Mouse (Mus musculus) heart, embryonic 11.5 days (tissue): Measurements from ENCODE around the gene Zfp385a. TPM values are rescaled to one million over a fixed set of nuclear protein-coding genes. Genes with fewer than 3 reads are reported as not detected.
A peak's percentile ranks its signal among the peaks of the same experiment; 100 is the strongest.

Experiments
- ATAC-seq: fragments of 200-750 bp; cut with Nextera tagmentation; replicated peaks from 2 replicates; pipeline ENCODE4 v1.8.0; 2017; ENCODE audit warnings: moderate library complexity; ENCODE audit not compliant: insufficient number of reproducible peaks, low FRiP score, low TSS enrichment
- H3K27ac ChIP-seq: fragments of 300-500 bp; sonication (generic); 2 replicates; pipeline ENCODE4 v1.5.1; 2014; ENCODE audit warnings: mild to moderate bottlenecking, low read depth, low read length
- H3K27me3 ChIP-seq: fragments of 300-500 bp; sonication (generic); 2 replicates; pipeline ENCODE4 v1.6.1; 2014; ENCODE audit warnings: mild to moderate bottlenecking, low read length, mixed read lengths; ENCODE audit not compliant: control insufficient read depth, insufficient read depth
- H3K36me3 ChIP-seq: fragments of 300-500 bp; sonication (generic); 2 replicates; pipeline ENCODE4 v1.6.1; 2014; ENCODE audit warnings: mild to moderate bottlenecking, low read length, moderate library complexity, mixed read lengths; ENCODE audit not compliant: control insufficient read depth, insufficient read depth
- H3K4me1 ChIP-seq: fragments of 300-500 bp; sonication (generic); 2 replicates; pipeline ENCODE4 v1.6.1; 2014; ENCODE audit warnings: low read length; ENCODE audit not compliant: control insufficient read depth, insufficient read depth
- H3K4me2 ChIP-seq: fragments of 300-500 bp; sonication (generic); 2 replicates; pipeline ENCODE4 v1.6.1; 2014; ENCODE audit warnings: mild to moderate bottlenecking, moderate library complexity
- H3K4me3 ChIP-seq: fragments of 300-500 bp; sonication (generic); 2 replicates; pipeline ENCODE4 v1.5.1; 2014; ENCODE audit warnings: low read depth, low read length
- H3K9ac ChIP-seq: fragments of 300-500 bp; sonication (generic); 2 replicates; pipeline ENCODE4 v1.6.1; 2014; ENCODE audit warnings: mild to moderate bottlenecking, low read depth, low read length, moderate library complexity
- H3K9me3 ChIP-seq: fragments of 300-500 bp; sonication (generic); replicated peaks from 2 replicates; pipeline ENCODE4 v1.6.1; 2016; ENCODE audit warnings: low read length; ENCODE audit not compliant: control insufficient read depth
- WGBS: fragments of 180-500 bp; shearing (Covaris S2); extraction: QIAGEN DNeasy Blood & Tissue Kit; methylation state at CpG from one replicate; pipeline ENCODE4 v1.1.7; 2014; ENCODE audit not compliant: insufficient replicate concordance; 5-methylcytosine and 5-hydroxymethylcytosine counted together
- polyA plus RNA-seq: library from polyadenylated mRNA; unstranded; fragments of >200 nt; fragmentation: Nextera tagmentation; extraction: Ambion mirVana; gene quantifications from 2 replicates; pipeline ENCODE4 v1.2.1, GENCODE M21; 2014

Zfp385a gene
- 10.2 and 11.6 TPM in 2 replicates for polyA plus RNA-seq

DNA sequence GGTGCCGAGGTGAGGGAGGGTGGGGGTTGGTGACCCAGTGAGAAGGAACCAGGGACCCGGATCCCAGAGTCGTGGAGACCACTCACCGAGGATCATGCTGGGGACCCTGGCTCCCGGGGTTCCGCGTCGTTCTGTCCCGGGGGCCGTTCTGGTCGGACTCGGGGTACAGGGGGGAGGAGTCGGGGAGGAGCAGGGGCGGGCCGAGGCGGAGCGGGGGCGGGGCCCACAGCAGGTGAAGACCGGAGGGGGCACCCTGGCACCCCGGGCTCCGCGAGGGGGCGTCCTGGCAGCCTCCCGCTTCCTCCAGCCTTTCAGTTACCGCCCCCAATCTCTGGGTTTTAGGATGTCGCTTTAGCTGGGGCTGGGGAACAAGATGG, at the start of gene Zfp385a:
TSS of gene Zfp385a (minus strand) at position 133 of the 377 bp plus-strand sequence.
- WGBS, result under 1% methylated on average over 25 of the region's 26 CpGs
- peak within 1 kb of the TSS; percentile 64 for H3K4me3 ChIP-seq
- H3K4me2 ChIP-seq, result peak within 1 kb of the TSS; percentile 94
- peaks cover 44% of the 10 kb centered on the region for H3K27me3 ChIP-seq
- H3K36me3 ChIP-seq, result peaks cover 6% of the 10 kb centered on the region
- H3K9me3 ChIP-seq, result no peaks in the 10 kb centered on the region
- H3K4me1 ChIP-seq, result peaks cover 14% of the 10 kb centered on the region
- peak within 1 kb of the TSS; percentile 66 for H3K9ac ChIP-seq
- H3K27ac ChIP-seq, result no peak within 1 kb of the TSS
- no peak; the same call in 1 of the 2 replicates for ATAC-seq

DNA sequence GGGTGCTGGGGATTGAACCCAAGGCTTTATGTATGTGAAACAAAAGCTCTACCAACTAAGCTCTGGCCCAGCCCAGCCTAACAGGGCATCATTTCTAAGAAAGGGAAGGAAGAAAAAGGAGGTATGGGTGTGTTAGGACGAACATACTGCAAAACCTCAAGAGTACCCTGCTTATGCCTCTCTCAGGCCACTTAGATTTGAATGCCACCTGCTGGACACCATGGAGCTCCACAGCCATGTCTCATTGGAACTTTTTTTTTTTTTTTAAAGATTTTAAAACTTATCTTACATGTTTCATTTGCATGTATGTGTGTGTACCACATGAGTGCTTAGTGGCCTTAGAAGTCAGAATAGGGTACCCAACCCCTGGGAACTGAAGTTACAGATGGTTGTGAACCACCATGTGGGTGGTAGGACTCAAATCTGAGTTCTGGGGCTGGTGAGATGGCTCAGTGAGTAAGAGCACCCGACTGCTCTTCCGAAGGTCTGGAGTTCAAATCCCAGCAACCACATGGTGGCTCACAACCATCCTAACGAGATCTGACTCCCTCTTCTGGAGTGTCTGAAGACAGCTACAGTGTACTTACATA, 48.8 kb upstream of the Zfp385a start:
- Histone ChIP-seq H3K4me3 (no peak overlapping the region), H3K27ac (no peak overlapping the region), H3K27me3 (no peaks in the 10 kb centered on the region), H3K4me1 (peaks cover 13% of the 10 kb centered on the region), H3K4me2 (no peak overlapping the region), H3K9me3 (no peaks in the 10 kb centered on the region), H3K9ac (no peak overlapping the region), H3K36me3 (no peaks in the 10 kb centered on the region)
- WGBS, result 47% methylated on average over 4 of the region's 4 CpGs
- ATAC-seq, result no peak

DNA sequence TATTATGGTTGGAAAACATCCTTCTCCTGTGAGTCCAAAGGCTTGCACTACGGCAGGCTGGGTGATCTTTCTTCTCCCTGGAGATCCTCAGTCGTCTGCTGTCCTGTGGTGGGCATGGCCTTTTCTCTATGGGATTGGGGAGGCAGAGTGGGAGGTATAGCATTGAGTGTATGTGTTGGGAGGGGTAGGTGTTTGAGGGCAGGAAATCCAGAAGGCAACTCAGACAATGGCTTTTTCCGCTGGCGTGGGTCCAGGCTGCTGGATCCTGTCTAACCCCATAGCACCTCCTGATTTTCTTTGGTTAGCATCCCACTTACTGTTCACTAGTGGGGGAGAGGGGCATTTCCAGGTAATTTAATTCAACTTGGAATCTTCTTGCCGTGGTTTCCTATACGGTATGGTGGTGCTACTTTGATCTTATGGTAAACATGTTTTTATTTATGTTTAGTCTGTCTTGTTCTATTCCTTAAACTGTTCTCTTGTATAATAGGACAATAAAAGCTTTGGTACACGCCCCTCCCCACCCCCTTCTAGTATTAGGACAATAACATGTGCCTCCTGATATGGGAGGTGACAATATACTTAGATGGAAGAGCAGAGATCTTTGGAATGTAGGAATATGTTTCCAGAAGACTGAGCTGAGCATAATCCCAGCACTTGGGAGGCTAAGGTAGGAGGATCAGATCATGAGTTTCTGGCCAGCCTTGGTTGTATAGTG, 44.0 kb upstream of the Zfp385a start:
- peak; percentile 42; the same call in 1 of the 2 replicates for ATAC-seq
- Histone ChIP-seq H3K9me3 (no peaks in the 10 kb centered on the region), H3K9ac (peak overlapping the region; percentile 46; the same call in 1 of the 2 replicates), H3K4me1 (peaks cover 17% of the 10 kb centered on the region), H3K36me3 (no peaks in the 10 kb centered on the region), H3K4me2 (peak overlapping the region; percentile 9), H3K27me3 (no peaks in the 10 kb centered on the region), H3K4me3 (no peak overlapping the region), H3K27ac (peak overlapping the region; percentile 58)
- WGBS, result 49% methylated on average over 7 of the region's 7 CpGs

- 35% methylated on average over 5 of the region's 5 CpGs for WGBS
- H3K27me3 ChIP-seq, result no peaks in the 10 kb centered on the region
- no peaks in the 10 kb centered on the region for H3K36me3 ChIP-seq
- peak overlapping the region; percentile 4 for H3K4me2 ChIP-seq
- ATAC-seq, result no peak; the same call in 1 of the 2 replicates
- no peak overlapping the region for H3K4me3 ChIP-seq
- no peak overlapping the region for H3K9ac ChIP-seq
- no peaks in the 10 kb centered on the region for H3K9me3 ChIP-seq
- H3K4me1 ChIP-seq, result peaks cover 27% of the 10 kb centered on the region
- H3K27ac ChIP-seq, result peak overlapping the region; percentile 58
Measured at GRCm38 (mm10) chr15:103382795-103383406, 43.0 kb upstream of the Zfp385a start.

- no peaks in the 10 kb centered on the region for H3K9me3 ChIP-seq
- H3K4me1 ChIP-seq, result peaks cover 35% of the 10 kb centered on the region
- no peaks in the 10 kb centered on the region for H3K36me3 ChIP-seq
- 90% methylated on average over 2 of the region's 2 CpGs for WGBS
- no peak for ATAC-seq
- no peak overlapping the region for H3K9ac ChIP-seq
- H3K4me2 ChIP-seq, result no peak overlapping the region
- H3K4me3 ChIP-seq, result no peak overlapping the region
- H3K27me3 ChIP-seq, result no peaks in the 10 kb centered on the region
- H3K27ac ChIP-seq, result no peak overlapping the region
Measured at GRCm38 (mm10) chr15:103382075-103382474, 42.2 kb upstream of the Zfp385a start.

GRCm38 (mm10) chr15:103378665-103379356, 38.9 kb upstream of the Zfp385a start:
- Histone ChIP-seq H3K27ac (peak overlapping the region; percentile 50; the same call in 1 of the 2 replicates), H3K4me3 (no peak overlapping the region), H3K9me3 (no peaks in the 10 kb centered on the region), H3K36me3 (no peaks in the 10 kb centered on the region), H3K4me2 (peak overlapping the region; percentile 2), H3K27me3 (no peaks in the 10 kb centered on the region), H3K9ac (no peak overlapping the region), H3K4me1 (peaks cover 29% of the 10 kb centered on the region)
- 35% methylated on average over 3 of the region's 3 CpGs for WGBS
- 0 out of 2 replicates have a peak, but pooled peaks have one; percentile 32 for ATAC-seq

- Histone ChIP-seq H3K4me1 (peaks cover 27% of the 10 kb centered on the region), H3K9ac (no peak overlapping the region), H3K9me3 (no peaks in the 10 kb centered on the region), H3K36me3 (no peaks in the 10 kb centered on the region), H3K27ac (peak overlapping the region; percentile 50), H3K4me2 (peak overlapping the region; percentile 2; the same call in 1 of the 2 replicates), H3K27me3 (no peaks in the 10 kb centered on the region), H3K4me3 (no peak overlapping the region)
- ATAC-seq, result peak; percentile 28; the same call in 1 of the 2 replicates
- 63% methylated on average over 3 of the region's 3 CpGs for WGBS
Measured at GRCm38 (mm10) chr15:103377752-103378664, 38.1 kb upstream of the Zfp385a start.
